Mouse (Mus musculus) kidney, postnatal 25 days (tissue): ENCODE measurements around the gene Trak1.
A peak's percentile ranks its signal among the peaks of the same experiment; 100 is the strongest.

Experiments
- DNase-seq, 2 experiments: peaks; one replicate each; pipeline ENCODE4 v3.0.0; 2021; ENCODE audit warnings: mixed read lengths in 2 of 2

The Trak1 gene

GRCm38 (mm10) chr9:121295221-121295620, 2.1 kb upstream of the Trak1 start:
- DNase-seq, result no peak

GRCm38 (mm10) chr9:121298065-121298398, 730 bp downstream of the Trak1 start:
- DNase-seq, result peak in 1 of 2 experiments; percentile 24

GRCm38 (mm10) chr9:121298411-121299091, 1.2 kb downstream of the Trak1 start:
- peak; percentile 62 to 75 for DNase-seq

- DNase-seq, result peak in 1 of 2 experiments; percentile 58
Observed at GRCm38 (mm10) chr9:121299223-121299755, 2.0 kb downstream of the Trak1 start.

- no peak for DNase-seq
Observed at GRCm38 (mm10) chr9:121299976-121300570, 2.8 kb downstream of the Trak1 start.

- DNase-seq, result peak; percentile 21 to 38
Observed at GRCm38 (mm10) chr9:121301041-121301920, 4.0 kb downstream of the Trak1 start.

GRCm38 (mm10) chr9:121302543-121302942, 5.2 kb downstream of the Trak1 start:
- peak; percentile 27 to 36 for DNase-seq

- DNase-seq, result peak in 1 of 2 experiments; percentile 44
Observed at GRCm38 (mm10) chr9:121303086-121303485, 5.8 kb downstream of the Trak1 start.

GRCm38 (mm10) chr9:121303748-121304147, 6.4 kb downstream of the Trak1 start:
- peak; percentile 32 to 72 for DNase-seq

- peak in 1 of 2 experiments; percentile 25 for DNase-seq
Observed at GRCm38 (mm10) chr9:121304520-121304919, 7.2 kb downstream of the Trak1 start.

GRCm38 (mm10) chr9:121305456-121305855, 8.2 kb downstream of the Trak1 start:
- peak in 1 of 2 experiments; percentile 17 for DNase-seq

GRCm38 (mm10) chr9:121309287-121309686, 12.0 kb downstream of the Trak1 start:
- DNase-seq, result peak in 1 of 2 experiments; percentile 27

GRCm38 (mm10) chr9:121310501-121310900, 13.2 kb downstream of the Trak1 start:
- DNase-seq, result peak in 1 of 2 experiments; percentile 23

- DNase-seq, result no peak
Observed at GRCm38 (mm10) chr9:121311846-121312236, 14.5 kb downstream of the Trak1 start.

- DNase-seq, result peak in 1 of 2 experiments; percentile 50
Observed at GRCm38 (mm10) chr9:121312237-121312891, 15.1 kb downstream of the Trak1 start.

GRCm38 (mm10) chr9:121313656-121314374, 16.5 kb downstream of the Trak1 start:
- peak; percentile 91 to 94 for DNase-seq

- DNase-seq, result peak in 1 of 2 experiments; percentile 58
Observed at GRCm38 (mm10) chr9:121314541-121315152, 17.3 kb downstream of the Trak1 start.

- DNase-seq, result no peak
Observed at GRCm38 (mm10) chr9:121315901-121316595, 18.7 kb downstream of the Trak1 start.

GRCm38 (mm10) chr9:121316621-121317405, 19.5 kb downstream of the Trak1 start:
- peak; percentile 44 to 64 for DNase-seq
